Mouse (Mus musculus): ENCODE data around the gene Krtap5-2. TPM values are rescaled to one million over a fixed set of nuclear protein-coding genes. Genes with fewer than 3 reads are reported as not detected.
"Not testable (repeated sequence)": the region's sequence is repeated elsewhere in the genome, so short reads cannot be mapped to it uniquely, and the experiment has no call there.

The Krtap5-2 gene
- polyA plus RNA-seq (2015; fragmentation: Nextera tagmentation; extraction: Ambion mirVana), result not detected in 2 replicates

DNA sequence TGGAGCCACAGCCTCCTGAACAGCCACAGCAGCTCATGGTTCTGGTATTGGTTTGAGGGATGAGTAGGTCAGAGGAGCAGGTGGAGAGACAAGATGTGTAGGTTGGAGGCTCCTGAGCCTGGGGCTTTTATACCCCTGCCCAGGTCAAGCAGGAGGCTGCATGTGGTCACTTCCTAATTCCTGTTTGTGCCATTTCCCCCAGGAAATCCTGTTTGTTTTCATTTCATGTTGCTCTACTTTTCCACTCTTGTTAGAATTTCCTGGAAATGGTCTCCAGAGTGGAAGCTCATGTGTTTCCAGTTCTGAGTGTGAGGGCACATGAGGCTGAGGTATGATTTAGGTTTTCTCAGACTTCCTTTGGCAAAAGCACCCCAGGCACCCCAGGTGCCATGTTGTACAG, at the start of gene Krtap5-2:
TSS of gene Krtap5-2 (minus strand) at position 101 of the 400 bp plus-strand sequence.
- H3K27me3 ChIP-seq; H3K9ac ChIP-seq; H3K9me3 ChIP-seq; H3K4me3 ChIP-seq; H3K4me1 ChIP-seq; H3K36me3 ChIP-seq; ATAC-seq (ENCODE audit: insufficient number of reproducible peaks, low FRiP score, low TSS enrichment, low read depth); H3K4me2 ChIP-seq; H3K27ac ChIP-seq: not testable (repeated sequence)

DNA sequence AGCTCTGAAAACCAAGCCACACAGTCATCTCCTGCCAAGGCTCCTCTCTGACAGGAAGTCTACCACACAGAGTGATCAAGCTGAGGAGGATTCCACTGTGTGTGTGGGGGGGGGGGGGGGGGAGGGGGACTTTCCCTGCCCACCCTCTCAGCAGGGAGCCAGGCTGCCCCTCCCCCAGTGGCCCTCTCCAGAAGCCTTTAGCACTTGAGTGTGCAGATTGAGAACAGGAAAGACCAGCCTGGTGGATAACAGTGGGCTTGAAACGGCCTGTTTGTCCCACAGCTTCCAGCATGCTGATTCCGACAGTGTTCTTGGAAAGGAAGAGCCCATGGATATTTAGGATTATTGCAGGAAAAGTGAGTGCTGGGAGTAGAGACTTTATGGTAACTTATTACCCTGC, 48.7 kb upstream of the Krtap5-2 start:
- Histone ChIP-seq H3K9ac (no peak overlapping the region), H3K27ac (no peak overlapping the region), H3K4me2 (no peak overlapping the region), H3K4me3 (no peak overlapping the region), H3K4me1 (no peaks in the 10 kb centered on the region; the same call in 1 of the 2 replicates), H3K9me3 (no peaks in the 10 kb centered on the region), H3K27me3 (no peaks in the 10 kb centered on the region), H3K36me3 (no peaks in the 10 kb centered on the region)
- 37% methylated on average over 2 of the region's 2 CpGs for WGBS
- ATAC-seq (ENCODE audit: insufficient number of reproducible peaks, low FRiP score, low TSS enrichment, low read depth), result no peak

DNA sequence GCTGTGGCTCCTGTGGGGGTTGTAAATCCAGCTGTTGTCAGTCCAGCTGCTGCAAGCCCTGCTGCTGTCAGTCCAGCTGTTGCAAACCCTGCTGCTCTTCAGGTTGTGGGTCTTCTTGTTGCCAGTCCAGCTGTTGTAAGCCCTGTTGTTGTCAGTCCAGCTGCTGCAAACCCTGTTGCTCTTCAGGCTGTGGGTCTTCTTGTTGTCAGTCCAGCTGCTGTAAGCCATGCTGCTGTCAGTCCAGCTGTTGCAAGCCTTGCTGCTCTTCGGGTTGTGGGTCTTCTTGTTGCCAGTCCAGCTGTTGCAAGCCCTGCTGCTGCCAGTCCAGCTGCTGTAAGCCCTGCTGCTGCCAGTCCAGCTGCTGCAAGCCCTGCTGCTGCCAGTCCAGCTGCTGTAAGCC, 36.3 kb upstream of the Krtap5-2 start:
- H3K9me3 ChIP-seq; H3K4me3 ChIP-seq; H3K36me3 ChIP-seq; H3K9ac ChIP-seq; H3K27me3 ChIP-seq; H3K4me2 ChIP-seq; H3K4me1 ChIP-seq; H3K27ac ChIP-seq; ATAC-seq (ENCODE audit: insufficient number of reproducible peaks, low FRiP score, low TSS enrichment, low read depth): not testable (repeated sequence)
- 54% methylated on average over 1 of the region's 1 CpGs for WGBS

DNA sequence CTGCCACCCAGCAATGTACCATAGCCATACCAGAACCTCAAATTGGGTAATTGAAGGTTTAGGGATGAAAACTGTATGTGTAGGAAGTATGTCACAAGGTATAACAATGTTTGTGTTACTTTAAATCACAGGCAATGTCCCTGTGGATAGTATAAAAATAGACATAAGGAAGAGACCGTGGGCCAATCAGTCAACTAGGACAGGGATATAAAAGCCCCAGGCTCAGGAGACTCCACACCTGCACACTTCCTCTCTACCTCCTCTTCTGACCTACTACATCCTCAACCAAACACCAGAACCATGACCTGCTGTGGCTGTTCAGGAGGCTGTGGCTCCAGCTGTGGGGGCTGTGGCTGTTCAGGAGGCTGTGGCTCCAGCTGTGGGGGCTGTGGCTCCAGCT, 35.8 kb upstream of the Krtap5-2 start, which contains the start of gene Gm7579:
TSS of gene Gm7579 (plus strand) at position 301 of the 400 bp plus-strand sequence.
- no peak within 1 kb of the TSS for H3K27ac ChIP-seq
- H3K4me2 ChIP-seq, result no peak within 1 kb of the TSS
- no peak within 1 kb of the TSS for H3K9ac ChIP-seq
- H3K9me3 ChIP-seq, result no peaks in the 10 kb centered on the region
- 73% methylated on average over 1 of the region's 1 CpGs for WGBS
- no peaks in the 10 kb centered on the region for H3K27me3 ChIP-seq
- H3K4me3 ChIP-seq, result no peak within 1 kb of the TSS
- no peak for ATAC-seq (ENCODE audit: insufficient number of reproducible peaks, low FRiP score, low TSS enrichment, low read depth)
- H3K36me3 ChIP-seq, result no peaks in the 10 kb centered on the region
- H3K4me1 ChIP-seq, result no peaks in the 10 kb centered on the region

DNA sequence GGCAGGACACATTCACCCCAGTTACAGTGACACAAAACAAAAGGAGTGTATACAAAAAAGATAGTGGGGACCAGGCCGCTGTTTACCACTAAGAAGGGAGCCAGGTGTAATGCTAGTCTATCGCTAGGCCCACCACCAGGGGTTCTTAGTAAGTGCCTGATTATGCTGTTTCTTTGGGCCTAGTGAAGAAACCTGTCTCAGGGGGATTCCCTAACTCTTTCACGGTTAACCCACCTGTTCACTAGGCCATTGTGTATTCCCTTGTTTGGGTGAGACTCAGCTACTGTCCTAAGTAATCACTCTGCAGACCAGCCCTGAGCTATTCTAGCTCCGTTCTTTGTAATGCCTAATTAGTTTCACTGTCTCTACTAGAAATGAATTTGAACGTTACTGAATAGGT, 31.1 kb upstream of the Krtap5-2 start:
- ATAC-seq (ENCODE audit: insufficient number of reproducible peaks, low FRiP score, low TSS enrichment, low read depth); H3K9ac ChIP-seq; H3K4me1 ChIP-seq; H3K4me2 ChIP-seq; H3K9me3 ChIP-seq; H3K4me3 ChIP-seq; H3K27me3 ChIP-seq; H3K36me3 ChIP-seq; H3K27ac ChIP-seq: not testable (repeated sequence)
- WGBS, result 79% methylated on average over 5 of the region's 5 CpGs

DNA sequence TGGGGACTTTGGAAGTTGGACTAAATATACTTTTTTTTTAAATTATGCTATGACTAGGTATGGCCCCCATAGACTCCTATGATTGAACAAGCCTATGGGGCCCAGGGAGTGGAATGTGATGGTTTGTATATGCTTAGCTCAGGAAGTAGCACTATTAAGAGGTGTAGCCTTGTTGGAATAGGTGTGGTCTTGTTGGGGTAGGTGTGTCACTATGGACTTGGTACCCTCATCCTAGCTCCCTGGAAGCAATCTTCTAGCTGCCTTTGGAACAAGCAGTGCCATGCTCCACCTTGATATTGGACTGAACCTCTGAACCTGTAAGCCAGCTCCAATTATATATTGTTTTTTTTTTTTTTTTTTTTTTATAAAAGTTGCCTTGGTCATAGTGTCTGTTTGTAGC, 29.7 kb upstream of the Krtap5-2 start:
- H3K4me3 ChIP-seq, result no peak overlapping the region
- H3K27me3 ChIP-seq, result no peaks in the 10 kb centered on the region
- ATAC-seq (ENCODE audit: insufficient number of reproducible peaks, low FRiP score, low TSS enrichment, low read depth), result no peak
- no peak overlapping the region for H3K4me2 ChIP-seq
- H3K36me3 ChIP-seq, result no peaks in the 10 kb centered on the region
- no peak overlapping the region for H3K9ac ChIP-seq
- H3K4me1 ChIP-seq, result no peaks in the 10 kb centered on the region
- no peaks in the 10 kb centered on the region for H3K9me3 ChIP-seq
- no peak overlapping the region for H3K27ac ChIP-seq

DNA sequence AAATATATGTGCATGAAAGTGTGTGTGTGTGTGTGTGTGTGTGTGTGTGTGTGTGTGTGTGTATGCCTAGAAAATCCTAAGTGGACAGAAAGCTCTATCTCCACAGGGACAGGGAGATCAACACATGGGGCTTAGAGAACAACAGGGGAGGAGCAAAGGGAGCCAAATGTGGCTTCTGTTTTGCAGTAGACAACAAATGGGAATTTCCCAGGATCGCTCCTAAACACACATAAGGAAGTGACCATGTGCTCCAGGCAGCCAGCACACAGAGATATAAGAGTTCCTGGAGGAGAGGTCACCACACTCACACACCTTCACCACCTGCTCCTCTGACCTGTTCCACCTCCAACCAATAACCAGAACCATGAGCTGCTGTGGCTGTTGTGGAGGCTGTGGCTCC, 25.3 kb upstream of the Krtap5-2 start, which contains the start of gene Krtap5-3:
TSS of gene Krtap5-3 (plus strand) at position 301 of the 400 bp plus-strand sequence.
- no peak within 1 kb of the TSS for H3K4me2 ChIP-seq
- ATAC-seq (ENCODE audit: insufficient number of reproducible peaks, low FRiP score, low TSS enrichment, low read depth), result no peak
- no peaks in the 10 kb centered on the region for H3K9me3 ChIP-seq
- H3K9ac ChIP-seq, result no peak within 1 kb of the TSS
- WGBS, result 41% methylated on average over 1 of the region's 1 CpGs
- H3K27ac ChIP-seq, result no peak within 1 kb of the TSS
- no peaks in the 10 kb centered on the region for H3K27me3 ChIP-seq
- no peaks in the 10 kb centered on the region for H3K36me3 ChIP-seq
- H3K4me1 ChIP-seq, result no peaks in the 10 kb centered on the region
- H3K4me3 ChIP-seq, result no peak within 1 kb of the TSS

DNA sequence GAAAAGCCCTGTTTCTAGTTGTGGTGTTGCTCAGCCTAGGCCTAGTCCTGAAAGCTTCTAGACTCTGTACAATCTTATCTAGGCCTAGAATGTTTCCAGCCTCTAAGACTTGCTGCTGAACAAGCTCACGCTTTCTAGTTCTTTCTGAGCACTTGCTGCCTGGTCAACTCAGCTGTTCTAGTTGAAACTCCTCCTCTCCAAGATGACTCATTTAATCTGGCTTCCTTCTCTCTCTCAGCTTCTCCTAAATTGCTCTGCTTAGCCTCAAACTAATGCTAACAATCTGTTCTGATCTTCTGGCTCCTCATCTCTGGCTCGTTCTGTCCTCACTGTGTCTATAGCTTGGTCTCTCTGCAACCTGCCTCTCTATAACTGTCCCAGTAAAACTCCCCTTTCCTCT, 22.9 kb upstream of the Krtap5-2 start:
- Histone ChIP-seq H3K4me3 (no peak overlapping the region), H3K4me1 (no peaks in the 10 kb centered on the region), H3K4me2 (no peak overlapping the region), H3K36me3 (no peaks in the 10 kb centered on the region), H3K27ac (no peak overlapping the region), H3K9me3 (no peaks in the 10 kb centered on the region), H3K9ac (no peak overlapping the region), H3K27me3 (no peaks in the 10 kb centered on the region)
- WGBS, result 82% methylated on average over 2 of the region's 2 CpGs
- no peak for ATAC-seq (ENCODE audit: insufficient number of reproducible peaks, low FRiP score, low TSS enrichment, low read depth)

DNA sequence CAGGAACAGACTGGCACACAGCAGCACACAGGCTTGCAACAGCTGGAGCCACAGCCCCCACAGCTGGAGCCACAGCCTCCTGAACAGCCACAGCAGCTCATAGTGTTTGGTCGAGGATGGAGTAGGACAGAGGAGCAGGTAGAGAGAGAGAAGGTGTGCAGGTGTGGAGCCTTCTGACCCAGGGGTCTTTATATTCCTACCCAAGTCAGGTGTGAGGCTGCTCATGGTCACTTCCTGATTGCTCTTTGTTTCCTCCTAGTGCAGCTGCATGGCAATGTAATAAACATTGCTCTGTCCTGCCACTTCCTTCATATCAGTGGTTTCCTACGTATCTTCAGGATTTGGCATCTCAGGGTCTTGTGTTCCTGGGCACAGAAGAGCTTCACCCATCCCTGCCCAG, 14.5 kb upstream of the Krtap5-2 start, which contains the start of gene Gm10153:
TSS of gene Gm10153 (minus strand) at position 101 of the 400 bp plus-strand sequence.
- no peaks in the 10 kb centered on the region for H3K4me1 ChIP-seq
- H3K4me2 ChIP-seq, result no peak within 1 kb of the TSS
- H3K27me3 ChIP-seq, result no peaks in the 10 kb centered on the region
- H3K9me3 ChIP-seq, result no peaks in the 10 kb centered on the region
- H3K9ac ChIP-seq, result no peak within 1 kb of the TSS
- H3K27ac ChIP-seq, result no peak within 1 kb of the TSS
- no peaks in the 10 kb centered on the region for H3K36me3 ChIP-seq
- WGBS, result 36% methylated on average over 2 of the region's 2 CpGs
- ATAC-seq (ENCODE audit: insufficient number of reproducible peaks, low FRiP score, low TSS enrichment, low read depth), result no peak
- H3K4me3 ChIP-seq, result no peak within 1 kb of the TSS

DNA sequence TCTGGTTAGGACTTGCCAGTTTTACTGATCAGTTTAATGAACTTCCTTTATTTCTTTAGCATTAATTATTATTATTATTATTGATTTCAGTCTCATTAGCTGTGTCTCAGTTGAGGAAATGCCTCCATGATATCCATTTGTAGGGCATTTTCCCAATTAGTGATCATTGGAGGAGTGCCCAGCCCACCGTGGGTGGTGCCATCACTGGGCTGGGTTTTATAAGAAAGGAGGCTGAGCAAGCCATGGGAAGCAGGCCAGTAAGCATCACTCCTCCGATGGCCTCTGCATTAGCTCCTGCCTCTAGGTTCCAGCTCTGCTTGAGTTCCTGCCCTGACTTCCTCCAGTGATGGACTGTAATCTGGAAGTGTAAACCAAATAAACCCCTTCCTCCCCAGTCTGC, 12.4 kb upstream of the Krtap5-2 start:
- WGBS, result 54% methylated on average over 2 of the region's 2 CpGs
- H3K4me1 ChIP-seq, result no peaks in the 10 kb centered on the region
- H3K9ac ChIP-seq, result no peak overlapping the region
- no peaks in the 10 kb centered on the region for H3K27me3 ChIP-seq
- no peaks in the 10 kb centered on the region for H3K9me3 ChIP-seq
- H3K4me2 ChIP-seq, result no peak overlapping the region
- no peak overlapping the region for H3K4me3 ChIP-seq
- H3K27ac ChIP-seq, result no peak overlapping the region
- H3K36me3 ChIP-seq, result no peaks in the 10 kb centered on the region
- no peak for ATAC-seq (ENCODE audit: insufficient number of reproducible peaks, low FRiP score, low TSS enrichment, low read depth)

DNA sequence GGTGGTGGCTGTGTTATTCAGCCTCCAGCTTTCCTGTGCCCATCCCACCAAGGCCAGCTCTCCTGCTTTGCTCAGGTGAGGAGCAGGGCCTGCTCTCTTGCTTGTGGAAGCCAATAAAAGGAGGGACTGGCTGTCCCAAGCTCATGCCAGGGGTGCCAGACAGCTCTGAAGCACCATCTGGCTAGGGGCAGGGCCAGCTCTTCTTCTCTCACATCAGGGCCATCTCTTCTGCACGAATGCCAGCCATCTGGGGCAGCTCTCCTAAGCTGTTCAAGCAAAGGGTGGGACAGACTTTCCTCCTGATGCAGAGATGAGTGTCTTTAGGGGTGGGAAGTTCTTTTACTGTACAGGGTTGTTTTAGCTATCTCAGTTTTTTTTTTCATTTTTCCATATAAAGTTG, 5.2 kb upstream of the Krtap5-2 start:
- H3K4me1 ChIP-seq, result no peaks in the 10 kb centered on the region
- no peak overlapping the region for H3K9ac ChIP-seq
- no peak overlapping the region for H3K4me3 ChIP-seq
- 47% methylated on average over 1 of the region's 1 CpGs for WGBS
- no peak for ATAC-seq (ENCODE audit: insufficient number of reproducible peaks, low FRiP score, low TSS enrichment, low read depth)
- H3K4me2 ChIP-seq, result no peak overlapping the region
- no peaks in the 10 kb centered on the region for H3K36me3 ChIP-seq
- H3K9me3 ChIP-seq, result no peaks in the 10 kb centered on the region
- no peaks in the 10 kb centered on the region for H3K27me3 ChIP-seq
- H3K27ac ChIP-seq, result no peak overlapping the region

DNA sequence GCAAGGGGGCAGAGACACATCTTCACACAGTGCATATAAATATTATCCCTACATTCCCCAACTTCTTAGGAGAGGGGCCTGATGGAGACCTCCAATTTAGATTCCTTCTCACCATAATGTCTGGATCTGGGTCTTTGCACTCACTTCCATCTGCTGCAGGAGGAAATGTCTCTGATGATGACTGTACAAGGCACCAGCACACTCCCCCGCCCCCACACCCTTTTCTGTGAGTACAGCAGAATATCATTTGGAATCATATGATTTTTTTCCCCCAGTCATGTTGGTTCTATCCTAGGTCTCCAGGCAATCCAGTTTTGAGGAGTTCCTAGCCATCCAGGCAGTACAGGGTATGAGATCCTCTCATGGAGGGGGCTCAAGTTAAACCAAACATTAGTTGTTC, 2.9 kb upstream of the Krtap5-2 start:
- H3K9me3 ChIP-seq, result no peaks in the 10 kb centered on the region
- no peak overlapping the region for H3K9ac ChIP-seq
- 83% methylated on average over 1 of the region's 1 CpGs for WGBS
- ATAC-seq (ENCODE audit: insufficient number of reproducible peaks, low FRiP score, low TSS enrichment, low read depth), result no peak
- H3K4me3 ChIP-seq, result no peak overlapping the region
- no peaks in the 10 kb centered on the region for H3K4me1 ChIP-seq
- H3K27me3 ChIP-seq, result no peaks in the 10 kb centered on the region
- no peak overlapping the region for H3K27ac ChIP-seq
- no peaks in the 10 kb centered on the region for H3K36me3 ChIP-seq
- H3K4me2 ChIP-seq, result no peak overlapping the region

DNA sequence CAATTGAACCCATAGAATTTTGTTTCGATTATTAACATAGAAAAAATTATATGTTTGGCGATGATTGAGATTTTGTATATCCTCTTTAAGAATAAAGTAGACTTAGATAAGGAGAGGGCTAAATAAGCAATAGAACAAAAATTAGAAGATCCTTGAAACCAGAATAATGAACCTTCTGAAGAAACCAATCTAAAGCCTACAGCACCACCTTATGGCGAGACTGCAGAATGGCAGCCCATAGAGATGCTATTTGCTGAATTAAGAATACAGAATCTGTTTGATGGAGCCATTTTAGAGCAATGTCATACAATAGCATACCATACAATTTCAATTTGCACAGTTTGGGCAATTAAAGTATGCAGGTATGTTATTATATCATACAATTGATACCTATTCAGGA, 6.0 kb downstream of the Krtap5-2 start:
- ATAC-seq (ENCODE audit: insufficient number of reproducible peaks, low FRiP score, low TSS enrichment, low read depth), result no peak
- Histone ChIP-seq H3K4me1 (no peaks in the 10 kb centered on the region), H3K36me3 (no peaks in the 10 kb centered on the region), H3K27me3 (no peaks in the 10 kb centered on the region), H3K9ac (no peak overlapping the region), H3K27ac (no peak overlapping the region), H3K9me3 (no peaks in the 10 kb centered on the region), H3K4me2 (no peak overlapping the region), H3K4me3 (no peak overlapping the region)
- WGBS, result 45% methylated on average over 3 of the region's 3 CpGs
